10 mouse cellular contexts compared by ENCODE assay signal in the genomic region with DNA sequence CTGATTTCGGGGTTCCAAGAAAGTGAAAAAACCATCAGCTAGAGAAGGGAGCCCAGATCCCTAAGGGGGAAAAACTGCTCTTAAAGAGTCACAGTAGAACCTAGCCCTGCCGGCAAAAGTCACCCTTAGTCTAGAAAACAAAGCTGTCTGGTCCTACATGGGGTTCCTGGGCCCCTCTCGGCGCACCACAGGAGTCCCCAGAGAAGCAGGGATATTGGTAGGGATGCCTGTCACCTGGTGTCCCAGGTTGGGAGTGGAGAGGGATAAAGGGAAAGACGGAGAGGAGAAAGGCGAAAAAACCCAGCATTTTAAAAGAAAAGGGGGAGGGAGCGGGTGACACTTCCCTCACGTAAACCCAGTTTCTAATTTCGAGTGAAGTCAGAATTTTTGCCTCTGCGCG. TPM values are rescaled to one million over a fixed set of nuclear protein-coding genes. Genes with fewer than 3 reads are reported as not detected.
DNase-seq lines count a peak whose midpoint lies in the region; ATAC-seq and TF ChIP-seq lines count a peak whose summit lies in the region.
"Had no signal": no experiment of that assay in that cellular context is flagged by ENCODE, and none has a peak within 500 bp of the region (broad histone marks: within the 10 kb centered on the region; RNA-seq: fewer than 3 reads in every experiment).

No protein-coding gene starts in this region.

- peak overlapping the region; percentile 82; the same call in 1 of the 2 replicates for H3K4me2 ChIP-seq in heart, embryonic 11.5 days
- peak overlapping the region; percentile 70 for H3K4me2 ChIP-seq in hindbrain, embryonic 11.5 days (replicated peaks; ENCODE audit: low read depth, low read length)
- peak overlapping the region; percentile 57 for H3K4me2 ChIP-seq in midbrain, embryonic 16.5 days (ENCODE audit: low read length)

- no peaks in the 10 kb centered on the region for H3K36me3 ChIP-seq in heart, embryonic 11.5 days (ENCODE audit: control insufficient read depth, insufficient read depth, low read length)
- H3K36me3 ChIP-seq in hindbrain, embryonic 11.5 days (ENCODE audit: control insufficient read depth, insufficient read depth, low read length), result no peaks in the 10 kb centered on the region
- H3K36me3 ChIP-seq in midbrain, embryonic 16.5 days (ENCODE audit: control insufficient read depth, insufficient read depth, low read length), result no peaks in the 10 kb centered on the region
- no peaks in the 10 kb centered on the region for H3K36me3 ChIP-seq in thymus, adult 2 months (ENCODE audit: control insufficient read depth, insufficient read depth, low read length)

- intact Hi-C loops in heart, postnatal 36 days (cut with DNase I), result loop anchor here (5.0 kb wide), 1 partner anchor 875 kb away; the partner anchor contains the start of gene Tmem170b

- 0% methylated on average over 11 of the region's 11 CpGs for WGBS in heart, embryonic 11.5 days (ENCODE audit: insufficient replicate concordance)
- WGBS in hindbrain, embryonic 11.5 days, result 0% methylated on average over 11 of the region's 11 CpGs
- 2% methylated on average over 11 of the region's 11 CpGs for WGBS in midbrain, embryonic 16.5 days
- 7% methylated on average over 11 of the region's 11 CpGs for WGBS in thymus, adult 2 months

- no peak for DNase-seq in heart, postnatal 36 days
- DNase-seq in Muller cell, postnatal 12 days (ENCODE audit: inconsistent ontology term), result peak; percentile 44
- peak; percentile 51 for DNase-seq in hindbrain, embryonic 11.5 days (ENCODE audit: low spot score)
- DNase-seq in thymus, adult 2 months, result no peak
- no peak for DNase-seq in layer of hippocampus, adult 9-11 months
- no peak for DNase-seq in right cerebral cortex, adult 18-20 months

- peaks cover 95% of the 10 kb centered on the region for H3K27me3 ChIP-seq in heart, embryonic 11.5 days (ENCODE audit: control insufficient read depth, insufficient read depth, low read length)
- peaks cover 77% of the 10 kb centered on the region for H3K27me3 ChIP-seq in hindbrain, embryonic 11.5 days (ENCODE audit: control insufficient read depth, insufficient read depth, low read length)
- H3K27me3 ChIP-seq in midbrain, embryonic 16.5 days (ENCODE audit: control insufficient read depth, insufficient read depth, low read depth, low read length), result peaks cover 48% of the 10 kb centered on the region
- peaks cover 42% of the 10 kb centered on the region for H3K27me3 ChIP-seq in thymus, adult 2 months (ENCODE audit: control insufficient read depth, insufficient read depth, low read length)
- H3K27me3 ChIP-seq: CH12.LX had no signal

- H3K27ac ChIP-seq in heart, embryonic 11.5 days (ENCODE audit: low read depth, low read length), result no peak overlapping the region
- peak overlapping the region; percentile 96 for H3K27ac ChIP-seq in hindbrain, embryonic 11.5 days (ENCODE audit: low read depth, low read length)
- H3K27ac ChIP-seq in midbrain, embryonic 16.5 days (ENCODE audit: low read length), result no peak overlapping the region
- H3K27ac ChIP-seq in thymus, adult 2 months (ENCODE audit: control insufficient read depth, insufficient read depth, low read length), result no peak overlapping the region

- no peak overlapping the region for H3K9ac ChIP-seq in heart, embryonic 11.5 days (ENCODE audit: low read depth, low read length)
- H3K9ac ChIP-seq in hindbrain, embryonic 11.5 days (ENCODE audit: low read depth, low read length), result peak overlapping the region; percentile 74
- H3K9ac ChIP-seq in midbrain, embryonic 16.5 days (ENCODE audit: low read depth, low read length), result no peak overlapping the region

- no peak for TF ChIP-seq CTCF in thymus, adult 2 months (IDR thresholded peaks at IDR 0.05; ENCODE audit: borderline replicate concordance, control insufficient read depth, extremely low read depth, insufficient read depth, low read length, poor library complexity)

- no peak for ATAC-seq in heart, embryonic 11.5 days (replicated peaks; ENCODE audit: insufficient number of reproducible peaks, low FRiP score, low TSS enrichment)
- no peak for ATAC-seq in hindbrain, embryonic 11.5 days (ENCODE audit: low FRiP score)
- ATAC-seq in midbrain, embryonic 16.5 days, result no peak

- no peaks in the 10 kb centered on the region for H3K9me3 ChIP-seq in heart, embryonic 11.5 days (replicated peaks; ENCODE audit: control insufficient read depth, low read length)
- H3K9me3 ChIP-seq in hindbrain, embryonic 11.5 days (ENCODE audit: control insufficient read depth, low read length), result no peaks in the 10 kb centered on the region
- H3K9me3 ChIP-seq in midbrain, embryonic 16.5 days (replicated peaks; ENCODE audit: control insufficient read depth, low read length, poor library complexity, severe bottlenecking), result no peaks in the 10 kb centered on the region

- TF ChIP-seq POLR2A in thymus, adult 2 months (IDR thresholded peaks at IDR 0.05; ENCODE audit: control insufficient read depth, extremely low read depth, insufficient read depth, low read length, poor library complexity), result no peak

- H3K4me1 ChIP-seq in heart, embryonic 11.5 days (ENCODE audit: control insufficient read depth, insufficient read depth, low read length), result peaks cover 12% of the 10 kb centered on the region
- no peaks in the 10 kb centered on the region; the same call in 1 of the 2 replicates for H3K4me1 ChIP-seq in hindbrain, embryonic 11.5 days (replicated peaks; ENCODE audit: control insufficient read depth, insufficient read depth, low read length)
- peaks cover 15% of the 10 kb centered on the region for H3K4me1 ChIP-seq in midbrain, embryonic 16.5 days (ENCODE audit: control insufficient read depth, insufficient read depth, low read length)
- H3K4me1 ChIP-seq in thymus, adult 2 months (replicated peaks; ENCODE audit: control insufficient read depth, insufficient read depth, low read length), result peaks cover 6% of the 10 kb centered on the region

- no peak overlapping the region for H3K4me3 ChIP-seq in heart, embryonic 11.5 days (ENCODE audit: low read depth, low read length)
- H3K4me3 ChIP-seq in hindbrain, embryonic 11.5 days (ENCODE audit: low read depth, low read length), result peak overlapping the region; percentile 49
- peak overlapping the region; percentile 35 for H3K4me3 ChIP-seq in midbrain, embryonic 16.5 days (ENCODE audit: low read depth, low read length)
- no peak overlapping the region for H3K4me3 ChIP-seq in thymus, adult 2 months (ENCODE audit: control insufficient read depth, insufficient read depth, low read length)

RNA-seq across cellular contexts. Expression of gene Tfap2a, which starts 6.1 kb away (rescaled TPM):
- polyA plus RNA-seq in heart, embryonic 11.5 days (2014; fragmentation: Nextera tagmentation; extraction: Ambion mirVana), result 0.14 and 0.39 TPM in 2 replicates
- total RNA-seq in heart, postnatal 36 days (2021), result under 1 TPM; 0.11 to 0.36 TPM
- 15.5 and 20.6 TPM in 2 replicates for polyA plus RNA-seq in hindbrain, embryonic 11.5 days (2014; fragmentation: Nextera tagmentation; extraction: Ambion mirVana)
- 2.3 and 2.8 TPM in 2 replicates for polyA plus RNA-seq in midbrain, embryonic 16.5 days (2015; fragmentation: Nextera tagmentation; extraction: Ambion mirVana)
- 2.0 and 2.2 TPM in 2 replicates for polyA plus RNA-seq in thymus, adult 2 months (2012; rRNA removed)
- total RNA-seq: CH12.LX had no signal
- polyA plus RNA-seq: liver, embryonic 16.5 days had no signal

Comparison
In these comparisons a context has a peak if more than half of its experiments do, and no peak if none do; other contexts are left out.
1. H3K4me3 ChIP-seq: peak in hindbrain, embryonic 11.5 days (single experiment) and midbrain, embryonic 16.5 days (single experiment); none in heart, embryonic 11.5 days (single experiment) and thymus, adult 2 months (single experiment).
2. DNase-seq: peak in Muller cell, postnatal 12 days (single experiment) and hindbrain, embryonic 11.5 days (single experiment); none in heart, postnatal 36 days (0 of 2), thymus, adult 2 months (single experiment), layer of hippocampus, adult 9-11 months (single experiment) and right cerebral cortex, adult 18-20 months (single experiment).
3. Peak in every context shown above with its lines, with median percentiles within 50 percentile points of each other: H3K4me2 ChIP-seq.